Mouse (Mus musculus) cerebellum, adult 11-12 months (tissue): Measurements from ENCODE around the gene Tubgcp5.

Experiments used
- DNase-seq: peaks from one replicate; pipeline ENCODE4 v3.0.0; 2022

Tubgcp5 gene

GRCm38 (mm10) chr7:55855597-55855996 is 61.6 kb downstream of the Tubgcp5 start:
- no peak for DNase-seq

DNA sequence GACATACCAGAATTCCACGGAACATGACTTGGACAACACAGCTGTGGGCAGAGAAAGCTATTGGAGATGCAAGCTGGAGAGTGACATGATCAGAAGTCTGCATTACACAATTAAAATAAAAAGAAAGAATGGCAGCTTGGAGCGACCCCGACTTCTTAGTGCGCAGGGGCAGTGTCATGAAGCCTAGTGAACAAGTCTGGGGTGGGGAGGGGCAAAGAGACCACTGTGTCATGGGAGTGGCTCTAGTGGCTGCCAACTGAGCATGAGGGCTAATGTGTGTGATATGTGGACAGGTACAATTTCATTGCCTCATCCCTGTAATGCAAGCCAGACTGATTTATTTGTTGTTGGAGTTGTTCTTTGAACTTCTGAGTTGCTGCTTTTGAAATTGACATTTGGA is 62.8 kb downstream of the Tubgcp5 start:
- no peak for DNase-seq

DNA sequence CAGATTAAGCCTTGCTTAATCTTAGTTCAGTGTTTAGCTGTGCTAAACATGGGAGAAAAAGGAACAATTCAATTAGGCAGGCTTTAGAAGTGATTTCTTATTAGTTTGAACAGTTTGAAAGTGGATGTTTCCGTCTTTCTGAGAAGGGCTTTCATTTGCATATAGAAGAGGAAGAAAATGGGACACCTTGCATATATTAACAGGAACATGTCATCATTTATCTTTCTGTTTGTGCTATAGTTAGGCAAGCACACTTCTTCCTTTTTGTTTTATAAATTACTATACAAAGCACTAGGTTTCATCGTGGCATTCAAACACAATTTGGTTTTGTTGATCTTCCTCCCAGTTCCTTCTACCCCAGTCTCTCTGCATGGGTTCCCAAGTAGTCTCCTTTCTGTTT is 63.8 kb downstream of the Tubgcp5 start:
- no peak for DNase-seq

GRCm38 (mm10) chr7:55858836-55859517 is 65.0 kb downstream of the Tubgcp5 start:
- DNase-seq = no peak

DNA sequence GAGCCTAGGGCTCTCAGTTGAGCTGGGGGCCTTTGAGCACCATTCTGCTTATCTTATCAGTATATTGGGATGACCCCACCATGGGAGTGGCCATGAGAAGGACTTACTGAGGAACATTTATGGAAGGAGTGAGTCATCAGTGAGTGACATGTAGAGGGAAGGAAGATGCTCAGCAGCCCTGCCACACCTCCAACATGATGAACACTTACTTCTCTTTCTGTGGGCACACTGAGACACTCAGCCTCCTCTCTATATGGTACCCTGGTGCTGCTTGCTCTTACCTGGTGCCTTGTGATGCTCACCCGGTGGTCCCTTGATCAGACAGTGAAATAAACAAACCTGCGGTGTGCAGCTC is 65.5 kb downstream of the Tubgcp5 start:
- no peak for DNase-seq

- DNase-seq = no peak
These were observed 66.0 kb downstream of the Tubgcp5 start for GRCm38 (mm10) chr7:55859956-55860355.

DNA sequence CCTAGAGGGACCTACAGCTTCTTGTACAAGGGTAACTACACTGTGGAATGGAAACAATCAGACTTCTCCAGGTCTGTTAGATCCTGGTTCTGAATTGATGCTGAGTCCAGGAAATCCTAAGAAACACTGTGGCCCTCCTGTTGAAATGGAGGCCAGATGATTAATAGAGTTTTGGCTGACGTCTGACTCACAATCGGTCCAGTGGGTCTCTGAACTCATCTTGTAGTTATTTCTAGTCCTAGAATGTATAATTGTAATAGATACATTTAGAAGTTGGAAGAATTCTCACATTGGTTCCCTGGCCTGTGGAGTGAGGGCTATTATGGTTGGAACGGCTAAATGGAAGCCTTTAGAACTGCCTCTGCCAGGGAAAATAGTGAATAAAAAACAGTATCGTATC is 67.2 kb downstream of the Tubgcp5 start:
- no peak for DNase-seq

- DNase-seq = no peak
These were observed 71.1 kb downstream of the Tubgcp5 start for GRCm38 (mm10) chr7:55865044-55865443.

DNA sequence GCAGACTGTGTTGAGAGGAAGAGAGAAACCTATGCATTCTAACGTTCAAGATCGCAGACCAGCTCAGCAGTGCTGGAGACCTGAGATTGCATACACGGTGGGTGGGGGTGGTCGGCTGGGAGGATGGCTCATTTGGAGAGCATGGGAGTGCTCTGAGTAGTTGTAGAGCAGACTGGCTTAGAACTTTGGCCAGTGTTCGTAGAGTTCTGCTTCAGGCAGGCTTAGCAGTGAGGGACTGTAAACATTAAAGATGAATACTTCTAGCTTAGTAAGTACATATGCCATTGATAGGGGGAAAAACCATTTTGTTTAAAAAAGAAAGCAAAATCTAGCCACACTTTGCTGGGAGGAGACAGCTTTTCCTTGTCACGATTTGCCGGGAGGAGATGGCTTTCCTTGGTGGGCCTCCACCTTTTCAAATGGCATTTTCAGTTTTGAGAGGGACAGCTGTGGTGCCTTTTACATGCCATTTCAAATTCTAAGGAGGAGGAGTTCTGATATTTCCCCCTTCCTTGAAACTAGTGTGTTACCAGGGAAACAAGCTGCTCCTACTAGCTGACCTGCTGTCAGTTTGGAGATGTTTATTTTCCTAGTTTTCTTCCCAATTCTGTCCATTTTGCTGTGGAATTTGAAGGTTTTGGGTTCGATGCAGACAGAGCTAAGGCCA is 71.9 kb downstream of the Tubgcp5 start:
- no peak for DNase-seq

GRCm38 (mm10) chr7:55868247-55868646 is 74.3 kb downstream of the Tubgcp5 start:
- DNase-seq = no peak

DNA sequence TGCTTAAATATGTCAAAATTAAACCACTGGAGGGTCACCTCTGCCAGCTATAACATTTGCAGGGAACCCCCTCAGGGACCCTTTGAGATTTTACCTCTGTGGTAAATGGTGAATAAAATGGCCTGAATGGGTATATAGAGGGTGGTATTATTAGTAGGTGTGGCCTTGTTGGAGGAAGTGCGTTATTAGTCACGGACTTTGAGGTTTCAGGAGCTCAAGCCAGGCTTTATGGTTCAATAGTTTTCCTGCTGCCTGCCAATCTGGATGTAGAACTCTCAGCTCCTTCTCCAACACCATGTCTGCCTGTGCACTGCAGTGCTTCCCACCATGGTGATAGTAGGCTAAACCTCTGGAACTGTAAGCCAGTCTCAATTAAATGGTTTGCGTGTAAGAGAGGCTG is 75.3 kb downstream of the Tubgcp5 start:
- no peak for DNase-seq

- no peak for DNase-seq
These were observed 76.5 kb downstream of the Tubgcp5 start for GRCm38 (mm10) chr7:55870340-55871020.

GRCm38 (mm10) chr7:55871476-55871875 is 77.5 kb downstream of the Tubgcp5 start:
- DNase-seq = no peak

DNA sequence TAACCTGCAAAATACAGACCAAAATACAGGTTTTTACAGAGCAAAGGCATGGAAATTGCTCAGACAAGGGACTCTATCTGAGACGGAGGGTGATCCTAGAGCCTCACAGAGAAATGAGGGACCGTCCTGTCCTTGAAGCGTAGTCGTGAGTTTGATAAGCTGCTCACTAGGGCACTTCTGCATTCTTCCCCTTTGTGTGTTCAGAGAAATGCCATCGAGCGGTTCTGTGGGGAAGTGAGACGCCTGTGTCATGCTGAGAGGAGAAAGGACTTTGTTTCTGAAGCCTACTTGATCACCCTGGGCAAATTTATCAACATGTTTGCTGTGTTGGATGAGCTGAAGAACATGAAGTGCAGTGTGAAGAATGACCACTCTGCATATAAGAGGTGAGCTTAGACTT is 80.7 kb downstream of the Tubgcp5 start:
- no peak for DNase-seq

- no peak for DNase-seq
These were observed 83.8 kb downstream of the Tubgcp5 start for GRCm38 (mm10) chr7:55877721-55878120.

- DNase-seq = no peak
These were observed 86.9 kb downstream of the Tubgcp5 start for GRCm38 (mm10) chr7:55880882-55881281.
